Mouse (Mus musculus): Measurements from ENCODE around the gene Zfp365. TPM values are rescaled to one million over a fixed set of nuclear protein-coding genes. Genes with fewer than 3 reads are reported as not detected.

The Zfp365 gene
- polyA plus RNA-seq, 1 experiment from 2014 or later = 1.1 TPM

DNA sequence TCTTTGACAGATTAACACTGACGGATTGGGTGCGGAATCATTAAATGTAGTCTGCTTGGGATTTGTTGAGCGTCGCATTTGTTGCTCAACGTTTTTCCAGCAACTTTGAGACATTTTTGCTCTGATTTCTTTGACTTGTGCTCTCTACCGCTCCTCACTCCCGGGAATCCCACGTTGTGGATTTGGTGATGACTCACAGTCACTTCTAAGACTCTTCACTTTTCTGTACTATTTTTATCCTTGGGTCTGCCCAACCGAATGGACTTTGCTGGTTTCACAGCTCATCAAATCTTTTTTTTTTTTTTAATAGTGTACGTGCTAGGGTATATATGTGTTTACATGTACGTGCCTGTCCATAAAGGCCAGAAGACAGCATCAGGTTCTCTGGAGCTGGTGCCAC, 20.3 kb upstream of the Zfp365 start:
- no peak overlapping the region for H3K9ac ChIP-seq (ENCODE audit: low read depth, low read length)
- no peak overlapping the region for H3K4me3 ChIP-seq (ENCODE audit: low read length)
- H3K27me3 ChIP-seq (ENCODE audit: control insufficient read depth, insufficient read depth, low read length) = no peaks in the 10 kb centered on the region
- 88% methylated on average over 11 of the region's 11 CpGs for WGBS
- no peak overlapping the region for H3K27ac ChIP-seq (ENCODE audit: low read depth, low read length)
- no peaks in the 10 kb centered on the region for H3K36me3 ChIP-seq (ENCODE audit: control insufficient read depth, insufficient read depth, low read length)
- no peak overlapping the region for H3K4me2 ChIP-seq (replicated peaks; ENCODE audit: low read depth, low read length)
- H3K9me3 ChIP-seq (ENCODE audit: control insufficient read depth, low read length) = no peaks in the 10 kb centered on the region
- H3K4me1 ChIP-seq (ENCODE audit: control insufficient read depth, insufficient read depth, low read length) = no peaks in the 10 kb centered on the region
- no peak for ATAC-seq (ENCODE audit: low FRiP score, low TSS enrichment)

DNA sequence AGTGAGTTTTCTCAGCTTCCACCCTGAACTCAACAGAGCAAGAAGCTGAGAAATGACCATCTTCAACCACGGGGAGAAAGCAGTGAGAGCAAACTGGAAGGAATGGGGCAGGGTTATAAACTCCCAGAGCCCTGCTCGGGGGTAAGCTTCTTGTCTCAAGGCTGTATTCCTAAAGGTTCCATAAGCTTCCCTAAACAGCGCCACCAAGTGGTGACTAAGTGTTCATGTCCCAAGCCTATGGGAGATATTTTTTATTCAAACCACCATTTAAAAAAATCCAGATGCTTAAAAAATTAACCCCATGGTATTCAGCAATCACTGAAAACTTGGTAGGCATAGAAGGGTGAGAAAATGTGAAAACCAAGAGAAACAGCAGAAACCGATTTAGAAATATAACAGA, 18.9 kb upstream of the Zfp365 start:
- 81% methylated on average over 4 of the region's 4 CpGs for WGBS
- Histone ChIP-seq H3K4me3 (ENCODE audit: low read length) (no peak overlapping the region), H3K9ac (ENCODE audit: low read depth, low read length) (no peak overlapping the region), H3K4me2 (replicated peaks; ENCODE audit: low read depth, low read length) (no peak overlapping the region), H3K27ac (ENCODE audit: low read depth, low read length) (no peak overlapping the region), H3K9me3 (ENCODE audit: control insufficient read depth, low read length) (no peaks in the 10 kb centered on the region), H3K27me3 (ENCODE audit: control insufficient read depth, insufficient read depth, low read length) (no peaks in the 10 kb centered on the region), H3K4me1 (ENCODE audit: control insufficient read depth, insufficient read depth, low read length) (no peaks in the 10 kb centered on the region), H3K36me3 (ENCODE audit: control insufficient read depth, insufficient read depth, low read length) (no peaks in the 10 kb centered on the region)
- ATAC-seq (ENCODE audit: low FRiP score, low TSS enrichment) = no peak

DNA sequence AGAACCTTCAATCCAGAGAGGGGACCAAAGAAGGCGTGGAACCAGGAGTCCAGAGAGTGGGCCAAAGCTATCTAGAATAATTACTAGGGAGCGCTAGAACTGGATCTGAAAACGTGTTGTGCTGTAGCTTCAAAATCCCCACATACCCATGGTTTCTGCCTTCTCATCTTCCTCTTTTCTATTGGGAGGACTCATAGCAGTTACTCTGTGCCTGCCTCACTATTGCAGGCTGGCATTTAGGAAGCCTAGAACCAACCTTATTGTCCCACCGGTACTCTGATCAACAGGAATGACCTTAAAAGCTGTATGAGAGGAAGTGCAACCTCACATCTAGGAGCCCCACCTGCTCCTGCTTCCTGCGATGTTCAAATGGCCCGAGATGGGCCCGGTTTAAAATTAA, 16.1 kb upstream of the Zfp365 start:
- ATAC-seq (ENCODE audit: low FRiP score, low TSS enrichment) = no peak
- no peak overlapping the region for H3K4me3 ChIP-seq (ENCODE audit: low read length)
- no peaks in the 10 kb centered on the region for H3K27me3 ChIP-seq (ENCODE audit: control insufficient read depth, insufficient read depth, low read length)
- H3K9me3 ChIP-seq (ENCODE audit: control insufficient read depth, low read length) = no peaks in the 10 kb centered on the region
- H3K4me1 ChIP-seq (ENCODE audit: control insufficient read depth, insufficient read depth, low read length) = no peaks in the 10 kb centered on the region
- no peaks in the 10 kb centered on the region for H3K36me3 ChIP-seq (ENCODE audit: control insufficient read depth, insufficient read depth, low read length)
- H3K27ac ChIP-seq (ENCODE audit: low read depth, low read length) = no peak overlapping the region
- H3K9ac ChIP-seq (ENCODE audit: low read depth, low read length) = no peak overlapping the region
- 84% methylated on average over 7 of the region's 7 CpGs for WGBS
- H3K4me2 ChIP-seq (replicated peaks; ENCODE audit: low read depth, low read length) = no peak overlapping the region

DNA sequence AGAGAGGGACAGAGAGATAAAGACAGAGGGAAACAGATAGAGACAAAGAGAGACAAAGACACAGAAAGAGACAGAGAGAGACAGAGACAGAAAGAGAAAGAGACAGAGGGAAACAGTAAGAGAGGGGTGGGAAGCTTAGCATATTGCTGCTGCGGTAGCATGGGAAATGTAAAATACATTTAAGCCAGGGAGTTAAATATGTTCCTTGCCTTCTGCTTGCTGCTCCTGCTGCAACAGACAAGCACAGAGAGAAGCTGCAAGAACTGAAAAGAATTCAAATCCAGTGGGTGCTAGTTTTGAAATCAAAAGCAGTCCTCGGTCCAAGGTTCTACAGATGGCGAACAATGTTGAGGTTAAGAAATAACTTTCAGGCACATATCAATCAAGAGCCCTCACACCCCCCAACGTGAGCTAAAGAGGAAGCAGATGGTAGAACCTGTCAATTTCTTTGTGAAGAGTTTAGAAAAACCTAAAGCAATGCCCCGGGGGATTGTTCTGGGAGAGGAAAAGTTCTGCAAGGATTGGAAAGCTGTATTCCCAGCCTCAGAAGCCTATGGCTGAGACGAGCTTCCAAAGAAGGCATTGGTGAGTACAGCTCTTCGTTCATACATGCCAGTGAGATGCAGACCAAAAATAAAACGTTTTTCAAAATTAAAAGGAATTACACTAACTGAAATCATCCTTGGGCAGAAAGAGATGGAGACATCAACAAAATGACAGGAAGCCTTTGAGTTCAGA, 15.4 kb upstream of the Zfp365 start:
- no peak for ATAC-seq (ENCODE audit: low FRiP score, low TSS enrichment)
- Histone ChIP-seq H3K9me3 (ENCODE audit: control insufficient read depth, low read length) (no peaks in the 10 kb centered on the region), H3K4me2 (replicated peaks; ENCODE audit: low read depth, low read length) (no peak overlapping the region), H3K27ac (ENCODE audit: low read depth, low read length) (no peak overlapping the region), H3K36me3 (ENCODE audit: control insufficient read depth, insufficient read depth, low read length) (no peaks in the 10 kb centered on the region), H3K4me3 (ENCODE audit: low read length) (no peak overlapping the region), H3K4me1 (ENCODE audit: control insufficient read depth, insufficient read depth, low read length) (no peaks in the 10 kb centered on the region), H3K27me3 (ENCODE audit: control insufficient read depth, insufficient read depth, low read length) (no peaks in the 10 kb centered on the region), H3K9ac (ENCODE audit: low read depth, low read length) (no peak overlapping the region)
- 80% methylated on average over 8 of the region's 8 CpGs for WGBS

DNA sequence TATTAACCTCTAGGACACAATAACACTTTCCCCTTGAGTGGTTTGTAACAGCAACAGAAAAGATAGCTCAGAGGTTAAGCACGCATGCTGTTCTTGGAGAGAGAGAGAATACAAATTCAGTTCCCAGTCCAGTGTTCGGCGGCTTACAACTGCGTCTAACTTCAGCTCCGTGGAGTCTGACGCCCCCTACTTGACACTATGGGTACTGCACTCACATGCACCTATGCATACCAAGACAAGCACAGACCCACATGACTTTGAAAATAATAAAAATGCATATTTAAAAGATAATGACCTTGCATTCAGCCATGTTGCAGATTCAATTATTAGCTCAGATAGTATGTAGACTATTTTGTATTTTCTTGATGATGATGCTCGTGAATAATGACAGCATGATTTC, 11.6 kb upstream of the Zfp365 start:
- Histone ChIP-seq H3K36me3 (ENCODE audit: control insufficient read depth, insufficient read depth, low read length) (no peaks in the 10 kb centered on the region), H3K27me3 (ENCODE audit: control insufficient read depth, insufficient read depth, low read length) (no peaks in the 10 kb centered on the region), H3K27ac (ENCODE audit: low read depth, low read length) (no peak overlapping the region), H3K9ac (ENCODE audit: low read depth, low read length) (no peak overlapping the region), H3K4me3 (ENCODE audit: low read length) (no peak overlapping the region), H3K9me3 (ENCODE audit: control insufficient read depth, low read length) (no peaks in the 10 kb centered on the region), H3K4me1 (ENCODE audit: control insufficient read depth, insufficient read depth, low read length) (no peaks in the 10 kb centered on the region), H3K4me2 (replicated peaks; ENCODE audit: low read depth, low read length) (no peak overlapping the region)
- no peak for ATAC-seq (ENCODE audit: low FRiP score, low TSS enrichment)
- WGBS = 61% methylated on average over 7 of the region's 7 CpGs

DNA sequence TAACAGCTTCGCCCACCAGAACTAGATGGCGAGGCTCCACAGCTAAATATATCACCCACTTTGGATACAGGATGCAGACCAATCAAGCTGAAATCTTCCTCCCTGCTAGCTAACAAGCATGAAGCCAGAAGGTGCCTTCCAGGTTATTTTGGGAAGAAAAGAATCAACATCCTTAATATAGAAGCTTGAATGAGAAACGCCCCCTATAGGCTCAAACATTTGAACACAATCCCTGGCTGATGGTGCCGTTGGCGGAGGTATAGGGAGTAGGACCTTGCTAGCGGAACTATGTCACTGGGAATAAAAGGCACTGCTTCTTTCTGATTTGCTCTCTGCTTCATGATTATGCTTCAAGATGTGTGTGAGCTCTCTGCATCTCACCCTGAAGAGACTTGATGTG, 9.3 kb upstream of the Zfp365 start:
- ATAC-seq (ENCODE audit: low FRiP score, low TSS enrichment) = no peak
- WGBS = 89% methylated on average over 6 of the region's 6 CpGs

DNA sequence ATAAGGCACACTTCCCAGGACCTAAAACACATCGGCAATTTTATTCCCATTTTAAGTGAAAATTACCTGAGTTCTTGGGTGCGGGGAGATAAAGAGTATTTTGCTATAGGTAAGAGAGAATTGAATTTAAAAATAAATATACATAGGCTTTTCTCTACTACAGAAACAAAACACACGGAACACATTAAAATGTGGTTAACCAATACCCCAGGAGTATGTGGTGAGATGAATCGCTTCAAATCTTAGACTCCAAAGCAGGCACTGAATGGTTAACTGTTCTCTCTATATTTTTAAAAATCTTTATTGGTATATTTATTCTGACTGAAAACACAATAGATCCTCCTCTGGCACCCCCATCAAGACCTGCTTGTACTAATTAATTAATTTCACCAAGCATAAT, 7.2 kb upstream of the Zfp365 start:
- Histone ChIP-seq H3K27me3 (ENCODE audit: control insufficient read depth, insufficient read depth, low read length) (no peaks in the 10 kb centered on the region), H3K36me3 (ENCODE audit: control insufficient read depth, insufficient read depth, low read length) (no peaks in the 10 kb centered on the region), H3K27ac (ENCODE audit: low read depth, low read length) (no peak overlapping the region), H3K9ac (ENCODE audit: low read depth, low read length) (no peak overlapping the region), H3K4me1 (ENCODE audit: control insufficient read depth, insufficient read depth, low read length) (no peaks in the 10 kb centered on the region), H3K9me3 (ENCODE audit: control insufficient read depth, low read length) (no peaks in the 10 kb centered on the region), H3K4me2 (replicated peaks; ENCODE audit: low read depth, low read length) (no peak overlapping the region), H3K4me3 (ENCODE audit: low read length) (no peak overlapping the region)
- 93% methylated on average over 4 of the region's 4 CpGs for WGBS
- no peak for ATAC-seq (ENCODE audit: low FRiP score, low TSS enrichment)

More for the DNA sequence above, 9.3 kb upstream of the Zfp365 start:
- H3K27me3 ChIP-seq (ENCODE audit: control insufficient read depth, insufficient read depth, low read length) = no peaks in the 10 kb centered on the region
- no peak overlapping the region for H3K4me3 ChIP-seq (ENCODE audit: low read length)
- no peaks in the 10 kb centered on the region for H3K9me3 ChIP-seq (ENCODE audit: control insufficient read depth, low read length)
- no peak overlapping the region for H3K9ac ChIP-seq (ENCODE audit: low read depth, low read length)
- H3K4me1 ChIP-seq (ENCODE audit: control insufficient read depth, insufficient read depth, low read length) = no peaks in the 10 kb centered on the region
- H3K4me2 ChIP-seq (replicated peaks; ENCODE audit: low read depth, low read length) = no peak overlapping the region
- H3K27ac ChIP-seq (ENCODE audit: low read depth, low read length) = no peak overlapping the region
- no peaks in the 10 kb centered on the region for H3K36me3 ChIP-seq (ENCODE audit: control insufficient read depth, insufficient read depth, low read length)

DNA sequence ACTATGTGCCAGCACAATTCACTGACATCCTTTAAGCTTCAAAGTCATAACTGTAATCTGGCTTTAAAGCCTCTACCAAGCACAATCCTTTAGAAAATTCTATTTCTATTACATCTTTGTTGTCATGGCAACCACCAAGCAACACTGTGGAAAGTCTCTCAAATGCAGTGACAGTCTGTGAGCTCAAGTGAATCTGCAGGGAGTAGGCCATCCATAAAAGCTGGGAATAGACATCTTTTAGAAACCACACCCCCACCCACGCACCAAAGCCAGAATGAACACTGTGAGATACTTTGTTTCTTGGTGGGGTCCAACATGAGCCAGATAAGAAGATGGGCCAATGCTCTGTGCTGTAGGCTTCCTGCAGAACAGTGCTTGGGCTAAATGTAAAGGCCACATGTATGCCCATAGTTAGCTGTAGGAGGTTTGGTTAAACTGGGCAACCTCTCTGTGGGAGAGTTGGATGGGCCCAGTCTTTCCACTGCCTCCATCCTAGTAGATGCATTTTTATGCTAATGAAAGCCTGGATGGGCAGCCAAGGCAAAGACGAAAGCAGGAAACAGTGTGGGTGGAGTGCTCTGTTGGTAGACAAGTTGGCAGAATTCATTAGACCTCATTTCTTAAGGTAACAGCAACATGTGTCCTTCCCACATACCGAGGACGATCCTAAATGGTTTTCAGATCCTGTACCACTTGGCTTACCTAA, 5.9 kb upstream of the Zfp365 start:
- H3K9ac ChIP-seq (ENCODE audit: low read depth, low read length) = no peak overlapping the region
- no peak overlapping the region for H3K27ac ChIP-seq (ENCODE audit: low read depth, low read length)
- no peaks in the 10 kb centered on the region for H3K27me3 ChIP-seq (ENCODE audit: control insufficient read depth, insufficient read depth, low read length)
- H3K36me3 ChIP-seq (ENCODE audit: control insufficient read depth, insufficient read depth, low read length) = no peaks in the 10 kb centered on the region
- 79% methylated on average over 4 of the region's 4 CpGs for WGBS
- H3K9me3 ChIP-seq (ENCODE audit: control insufficient read depth, low read length) = no peaks in the 10 kb centered on the region
- no peak overlapping the region for H3K4me3 ChIP-seq (ENCODE audit: low read length)
- no peaks in the 10 kb centered on the region for H3K4me1 ChIP-seq (ENCODE audit: control insufficient read depth, insufficient read depth, low read length)
- ATAC-seq (ENCODE audit: low FRiP score, low TSS enrichment) = no peak
- H3K4me2 ChIP-seq (replicated peaks; ENCODE audit: low read depth, low read length) = no peak overlapping the region

DNA sequence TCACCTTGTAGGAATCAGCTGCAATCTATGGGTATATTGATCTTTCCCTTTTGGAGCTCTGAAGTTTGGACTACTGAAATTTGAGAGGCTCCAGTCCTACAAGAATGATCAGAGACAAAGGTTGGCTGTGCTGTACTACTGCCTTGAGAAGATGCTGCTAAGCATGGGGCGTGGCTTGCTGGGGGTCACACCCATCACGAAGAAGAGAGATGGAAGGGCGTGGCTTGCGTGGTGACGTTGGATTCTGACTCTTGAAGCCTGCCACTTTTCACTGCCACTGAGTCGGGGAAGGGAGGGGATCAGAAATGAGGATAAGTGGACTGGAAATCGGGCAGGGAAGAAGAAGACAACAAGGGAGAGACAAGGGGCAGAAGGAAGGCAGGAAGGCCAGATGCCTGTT, 4.9 kb upstream of the Zfp365 start:
- no peak overlapping the region for H3K27ac ChIP-seq (ENCODE audit: low read depth, low read length)
- no peak overlapping the region for H3K9ac ChIP-seq (ENCODE audit: low read depth, low read length)
- ATAC-seq (ENCODE audit: low FRiP score, low TSS enrichment) = no peak
- no peak overlapping the region for H3K4me2 ChIP-seq (replicated peaks; ENCODE audit: low read depth, low read length)
- no peaks in the 10 kb centered on the region for H3K27me3 ChIP-seq (ENCODE audit: control insufficient read depth, insufficient read depth, low read length)
- H3K4me3 ChIP-seq (ENCODE audit: low read length) = no peak overlapping the region
- no peaks in the 10 kb centered on the region for H3K4me1 ChIP-seq (ENCODE audit: control insufficient read depth, insufficient read depth, low read length)
- H3K9me3 ChIP-seq (ENCODE audit: control insufficient read depth, low read length) = no peaks in the 10 kb centered on the region
- 55% methylated on average over 7 of the region's 7 CpGs for WGBS
- H3K36me3 ChIP-seq (ENCODE audit: control insufficient read depth, insufficient read depth, low read length) = no peaks in the 10 kb centered on the region

Data from kidney, embryonic 14.5 days (tissue).